Comparison of ENCODE assay signal across 8 mouse cellular contexts in the genomic region with DNA sequence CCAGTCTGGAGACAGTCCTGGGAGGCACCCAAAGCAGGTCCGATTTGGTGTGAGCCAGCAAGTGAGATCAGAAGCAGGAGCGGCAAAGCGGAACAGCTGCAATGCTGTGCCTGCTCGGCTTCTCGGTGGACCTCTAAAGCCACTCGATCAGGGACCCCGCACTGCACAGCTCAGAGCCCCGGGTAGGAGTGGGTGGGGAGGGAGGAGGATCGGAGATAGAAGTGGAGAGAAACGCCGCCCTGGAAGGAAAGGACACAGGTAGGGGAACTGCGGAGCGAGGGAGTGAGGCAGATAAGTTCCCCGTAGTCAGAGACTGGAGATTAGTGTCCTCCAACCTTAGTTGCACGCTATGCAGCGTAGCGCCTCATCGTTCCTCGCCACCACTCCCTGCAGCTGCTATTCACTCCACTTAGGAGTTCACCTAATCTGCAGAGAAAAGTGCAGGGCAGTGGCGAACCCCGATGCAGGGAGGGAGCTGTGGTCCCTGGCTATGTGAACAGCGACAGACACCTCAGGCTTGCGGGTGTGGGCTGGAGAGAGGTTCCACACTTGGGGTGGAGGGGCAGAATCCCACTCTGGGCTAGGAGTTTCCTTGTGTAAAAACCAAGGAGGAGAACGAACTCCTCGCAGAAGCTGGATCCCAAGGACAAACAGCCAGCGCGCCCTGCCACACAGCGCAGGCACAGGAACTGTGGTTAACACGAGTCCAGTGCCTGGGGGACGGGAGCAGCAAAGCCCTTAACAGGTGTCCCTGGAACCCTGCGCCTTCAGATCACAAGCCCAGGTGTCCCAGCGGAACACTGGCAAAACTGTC. TPM values are rescaled to one million over a fixed set of nuclear protein-coding genes. Genes with fewer than 3 reads are reported as not detected.
DNase-seq lines count a peak whose midpoint lies in the region; ATAC-seq and TF ChIP-seq lines count a peak whose summit lies in the region.

A gene (minus strand): TSS at position 177 of the 814 bp plus-strand sequence.

- H3K27me3 ChIP-seq in limb, embryonic 15.5 days, result peaks cover 9% of the 10 kb centered on the region; the same call in 1 of the 2 replicates

- H3K36me3 ChIP-seq in limb, embryonic 15.5 days, result no peaks in the 10 kb centered on the region

- H3K27ac ChIP-seq in cortical plate, adult 2 months (ENCODE audit: insufficient read depth, low read length), result no peak within 1 kb of the TSS
- H3K27ac ChIP-seq in limb, embryonic 15.5 days, result peak within 1 kb of the TSS; percentile 38; the same call in 1 of the 2 replicates
- no peak within 1 kb of the TSS for H3K27ac ChIP-seq in olfactory bulb, adult 2 months (ENCODE audit: insufficient read depth, low read depth, low read length)

- TF ChIP-seq CTCF in cortical plate, adult 2 months (IDR thresholded peaks at IDR 0.05; ENCODE audit: extremely low read depth, insufficient read depth, low read length), result no peak
- TF ChIP-seq CTCF in olfactory bulb, adult 2 months (IDR thresholded peaks at IDR 0.05; ENCODE audit: insufficient read depth, low read depth, low read length), result no peak

- no peaks in the 10 kb centered on the region for H3K9me3 ChIP-seq in limb, embryonic 15.5 days

- H3K4me2 ChIP-seq in limb, embryonic 15.5 days, result peak within 1 kb of the TSS; percentile 77

- intact Hi-C loops in gastrocnemius, postnatal 14 days (cut with DNase I; ENCODE audit: low total_unique reads), result no loop called here

- WGBS in limb, embryonic 15.5 days, result under 1% methylated on average over 32 of the region's 32 CpGs
- WGBS in olfactory bulb, adult 2 months, result 2% methylated on average over 32 of the region's 32 CpGs

- H3K4me1 ChIP-seq in cortical plate, adult 2 months (ENCODE audit: control insufficient read depth, insufficient read depth, low read length), result no peaks in the 10 kb centered on the region
- H3K4me1 ChIP-seq in limb, embryonic 15.5 days, result peaks cover 9% of the 10 kb centered on the region
- H3K4me1 ChIP-seq in olfactory bulb, adult 2 months (ENCODE audit: control insufficient read depth, insufficient read depth, low read length), result peaks cover 11% of the 10 kb centered on the region

- TF ChIP-seq POLR2A in cortical plate, adult 2 months (IDR thresholded peaks at IDR 0.05; ENCODE audit: extremely low read depth, insufficient read depth, low read length), result no peak
- TF ChIP-seq POLR2A in olfactory bulb, adult 2 months (IDR thresholded peaks at IDR 0.05; ENCODE audit: insufficient read depth, low read depth, low read length), result no peak

- peak; percentile 38 to 60 for ATAC-seq in hematopoietic stem cell, adult 5-6 weeks (replicated peaks in 1 of 2; ENCODE audit: insufficient read depth in 1 of 2, low FRiP score in 2 of 2, low TSS enrichment in 1 of 2, low read depth in 1 of 2, poor library complexity in 2 of 2, severe bottlenecking in 2 of 2)
- peak; percentile 41; the same call in 1 of the 2 replicates for ATAC-seq in limb, embryonic 15.5 days (ENCODE audit: insufficient number of reproducible peaks, low FRiP score, low TSS enrichment, low read depth)

- peak; percentile 9 for DNase-seq in gastrocnemius, postnatal 14 days
- DNase-seq in gastrocnemius, postnatal 25 days, result no peak
- peak; percentile 35 for DNase-seq in ES-CJ7 (ENCODE audit: low read depth, low spot score)
- no peak for DNase-seq in thymus, postnatal 0 days (ENCODE audit: low spot score)

- H3K9ac ChIP-seq in limb, embryonic 15.5 days, result peak within 1 kb of the TSS; percentile 35

- H3K4me3 ChIP-seq in cortical plate, adult 2 months (ENCODE audit: insufficient read depth, low read length), result peak within 1 kb of the TSS; percentile 45
- H3K4me3 ChIP-seq in limb, embryonic 15.5 days, result peak within 1 kb of the TSS; percentile 45
- H3K4me3 ChIP-seq in olfactory bulb, adult 2 months (ENCODE audit: insufficient read depth, low read depth, low read length), result peak within 1 kb of the TSS; percentile 47

RNA-seq across cellular contexts. Expression of the gene that starts here (rescaled TPM):
- under 1 TPM; 0.12 to 0.20 TPM for total RNA-seq in gastrocnemius, postnatal 14 days (2021)
- total RNA-seq in gastrocnemius, postnatal 25 days (2021), result not detected
- 2.9 and 6.9 TPM in 2 replicates for polyA plus RNA-seq in cortical plate, adult 2 months (2012; rRNA removed)
- not detected in 2 replicates for total RNA-seq in hematopoietic stem cell, adult 5-6 weeks (2017)
- polyA plus RNA-seq in limb, embryonic 15.5 days (2015; fragmentation: Nextera tagmentation; extraction: Ambion mirVana), result 2.4 and 3.2 TPM in 2 replicates
- polyA plus RNA-seq in olfactory bulb, adult 2 months (2012; ENCODE audit: insufficient read depth, insufficient read length, low replicate concordance, missing spikeins), result not detected in 2 replicates
- 0.05 TPM in 1 of 2 replicates, not detected in the other for polyA plus RNA-seq in thymus, postnatal 0 days (2015; fragmentation: Nextera tagmentation; extraction: Ambion mirVana)

Comparison
In these comparisons a context has a peak if more than half of its experiments do, and no peak if none do; other contexts are left out.
1. Peak in DNase-seq in gastrocnemius, postnatal 14 days; RNA of the gene not detected or under 1 TPM.
2. Peak in ATAC-seq in hematopoietic stem cell, adult 5-6 weeks; RNA of the gene not detected or under 1 TPM.